Mouse (Mus musculus) brown adipose tissue, adult 24 weeks (tissue): Measurements from ENCODE around the gene Pdcd1. TPM values are rescaled to one million over a fixed set of nuclear protein-coding genes. Genes with fewer than 3 reads are reported as not detected.
"Not testable (repeated sequence)": the region's sequence is repeated elsewhere in the genome, so short reads cannot be mapped to it uniquely, and the experiment has no call there.

Experiments
- H3K27ac ChIP-seq: fragments of 200-500 bp; replicated peaks from 2 replicates; pipeline ENCODE4 v1.5.1; 2012; ENCODE audit warnings: low read depth, mild to moderate bottlenecking, low read length
- H3K4me1 ChIP-seq: fragments of 200-500 bp; 2 replicates; pipeline ENCODE4 v1.6.1; 2012; ENCODE audit warnings: low read length, mixed read lengths; ENCODE audit not compliant: control insufficient read depth, insufficient read depth, insufficient read length
- H3K4me3 ChIP-seq: fragments of 200-500 bp; 2 replicates; pipeline ENCODE4 v1.5.1; 2012; ENCODE audit warnings: low read depth, mild to moderate bottlenecking, low read length, moderate library complexity; ENCODE audit not compliant: insufficient read depth
- polyA plus RNA-seq: library from polyadenylated mRNA; stranded (reverse); fragments of >200 nt; gene quantifications from 2 replicates; pipeline ENCODE4 v1.2.4, GENCODE M21; 2012; ENCODE audit not compliant: missing spikeins, insufficient read depth, insufficient read length

The Pdcd1 gene
- polyA plus RNA-seq, 1 experiment, result not detected

DNA sequence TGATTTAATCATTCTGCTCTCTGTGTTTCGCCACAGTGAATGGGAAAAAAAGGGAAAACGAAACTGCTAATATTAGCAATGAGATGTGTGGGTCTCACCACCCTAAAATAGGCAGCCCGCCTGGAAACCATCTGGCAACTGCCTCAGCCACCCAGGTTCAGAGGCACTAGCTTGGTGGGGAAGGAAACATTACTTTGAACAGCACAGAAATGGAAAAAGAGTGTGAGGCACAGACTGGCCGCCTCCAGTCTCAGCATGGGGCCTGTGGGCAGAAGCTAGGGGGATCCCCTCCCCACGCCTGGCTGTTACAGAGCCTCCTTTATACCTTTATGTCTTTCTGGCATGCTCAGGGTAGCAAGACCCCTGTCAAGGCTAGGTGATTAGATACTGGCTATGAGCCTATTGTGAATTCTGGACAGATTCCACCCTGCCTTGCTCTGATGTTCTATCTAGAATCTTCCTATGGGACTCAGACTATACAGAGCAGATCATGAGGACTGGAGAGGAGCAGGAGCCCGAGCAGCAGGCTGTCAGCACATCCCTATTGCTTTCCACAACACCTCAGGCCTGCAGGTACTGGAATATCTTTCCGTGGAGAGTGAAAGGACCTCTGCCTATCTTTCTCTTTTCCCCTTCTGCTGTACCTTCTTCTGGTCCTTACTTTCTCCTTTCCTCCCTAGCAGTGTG is 1.3 kb upstream of the Pdcd1 start:
- H3K4me3 ChIP-seq, result no peak overlapping the region
- no peak overlapping the region for H3K27ac ChIP-seq
- no peaks in the 10 kb centered on the region for H3K4me1 ChIP-seq

DNA sequence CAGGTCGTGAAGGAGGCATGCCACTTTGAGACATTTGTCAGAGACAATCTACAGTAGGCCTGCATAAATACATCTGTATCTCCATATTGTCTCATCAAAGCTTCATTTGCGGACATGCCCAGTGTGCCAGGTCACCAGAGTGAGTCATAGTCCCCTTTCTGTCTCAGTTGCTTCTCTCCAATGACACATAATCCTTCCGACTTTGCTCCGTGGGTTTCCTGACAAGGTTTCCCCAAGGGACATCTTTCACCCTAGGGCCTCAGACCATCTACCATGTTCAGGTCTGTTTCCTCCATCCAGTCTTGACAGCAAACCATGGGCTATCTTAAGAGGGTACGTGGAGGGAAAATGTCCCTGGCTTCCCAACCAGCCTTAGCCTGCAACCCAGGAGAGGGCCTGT is 1.2 kb downstream of the Pdcd1 start:
- Histone ChIP-seq H3K4me1 (no peaks in the 10 kb centered on the region), H3K4me3 (no peak overlapping the region), H3K27ac (no peak overlapping the region)

GRCm38 (mm10) chr1:94046544-94046943 is 5.8 kb downstream of the Pdcd1 start:
- Histone ChIP-seq H3K4me1 (no peaks in the 10 kb centered on the region), H3K4me3 (no peak overlapping the region)

DNA sequence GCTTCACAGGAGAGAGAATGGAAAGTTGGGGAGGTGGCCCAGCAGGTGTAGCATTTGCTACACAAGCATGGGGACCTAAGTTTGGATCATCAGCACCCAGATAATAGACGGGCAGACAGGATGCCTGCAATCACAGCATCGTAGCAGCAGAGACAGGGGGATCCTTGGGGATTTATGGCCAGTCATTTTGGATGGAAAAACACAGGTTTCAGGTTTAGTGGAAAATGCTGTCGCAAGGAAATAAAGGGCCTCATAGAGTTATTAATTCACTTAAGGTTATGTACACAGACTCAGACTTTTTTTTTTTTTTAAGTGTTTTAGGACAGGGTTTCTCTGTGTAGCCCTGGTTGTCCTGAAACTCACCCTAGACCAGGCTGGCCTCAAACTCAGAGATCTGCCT is 6.8 kb downstream of the Pdcd1 start:
- Histone ChIP-seq H3K4me3 (no peak overlapping the region), H3K4me1 (no peaks in the 10 kb centered on the region), H3K27ac (no peak overlapping the region)

More at GRCm38 (mm10) chr1:94046544-94046943, 5.8 kb downstream of the Pdcd1 start:
- H3K27ac ChIP-seq, result no peak overlapping the region

DNA sequence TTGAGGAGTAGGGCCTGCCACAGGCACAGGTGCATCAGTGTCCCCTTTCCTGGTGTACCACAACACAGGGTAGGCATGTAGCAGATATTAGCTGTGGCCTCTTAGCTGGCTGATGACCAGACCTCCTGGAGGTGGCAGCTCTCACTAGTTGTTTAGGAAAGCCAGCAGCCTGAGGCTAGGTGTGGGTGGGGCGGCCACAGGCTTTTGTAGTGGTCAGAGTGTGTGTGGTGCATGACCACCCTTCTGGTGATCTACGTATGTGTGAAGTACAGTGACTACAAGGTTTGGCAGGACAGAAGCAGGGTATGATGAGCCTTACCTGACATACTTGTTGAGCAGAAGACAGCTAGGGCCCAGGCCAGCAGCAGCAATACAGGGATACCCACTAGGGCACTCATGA is 12.0 kb downstream of the Pdcd1 start:
- H3K4me3 ChIP-seq, result no peak overlapping the region
- H3K4me1 ChIP-seq, result no peaks in the 10 kb centered on the region
- no peak overlapping the region for H3K27ac ChIP-seq

GRCm38 (mm10) chr1:94034984-94035743 is 17.2 kb downstream of the Pdcd1 start:
- no peaks in the 10 kb centered on the region for H3K4me1 ChIP-seq
- peak overlapping the region; percentile 31 for H3K4me3 ChIP-seq
- H3K27ac ChIP-seq, result no peak overlapping the region

DNA sequence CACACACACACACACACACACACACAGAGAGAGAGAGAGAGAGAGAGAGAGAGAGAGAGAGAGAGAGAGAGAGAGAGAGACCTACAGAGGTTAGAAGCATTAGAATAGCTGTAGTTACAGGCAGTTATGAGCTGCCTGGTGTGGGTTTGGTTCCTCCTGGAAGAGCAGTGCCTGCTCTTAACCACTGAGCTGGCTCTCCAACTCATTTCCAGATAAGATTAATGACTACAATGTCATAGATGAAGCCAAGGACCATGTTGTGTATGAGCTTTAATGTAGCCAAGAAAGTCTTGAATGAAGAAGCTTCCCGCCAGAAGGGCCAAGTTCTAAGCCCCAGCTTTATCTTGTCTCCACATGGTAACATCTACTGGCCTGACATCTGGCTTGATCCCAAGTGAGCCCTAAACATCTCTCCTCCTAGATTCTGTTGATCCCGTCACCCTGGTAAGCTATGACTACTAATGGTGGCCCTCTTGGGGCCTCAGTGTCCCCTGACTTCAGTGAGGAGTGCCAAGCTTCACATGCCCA is 19.2 kb downstream of the Pdcd1 start:
- H3K4me1 ChIP-seq, result no peaks in the 10 kb centered on the region
- no peak overlapping the region for H3K27ac ChIP-seq
- H3K4me3 ChIP-seq, result no peak overlapping the region

GRCm38 (mm10) chr1:94028741-94029140 is 23.6 kb downstream of the Pdcd1 start:
- Histone ChIP-seq H3K4me1 (no peaks in the 10 kb centered on the region), H3K27ac (no peak overlapping the region), H3K4me3 (no peak overlapping the region)

DNA sequence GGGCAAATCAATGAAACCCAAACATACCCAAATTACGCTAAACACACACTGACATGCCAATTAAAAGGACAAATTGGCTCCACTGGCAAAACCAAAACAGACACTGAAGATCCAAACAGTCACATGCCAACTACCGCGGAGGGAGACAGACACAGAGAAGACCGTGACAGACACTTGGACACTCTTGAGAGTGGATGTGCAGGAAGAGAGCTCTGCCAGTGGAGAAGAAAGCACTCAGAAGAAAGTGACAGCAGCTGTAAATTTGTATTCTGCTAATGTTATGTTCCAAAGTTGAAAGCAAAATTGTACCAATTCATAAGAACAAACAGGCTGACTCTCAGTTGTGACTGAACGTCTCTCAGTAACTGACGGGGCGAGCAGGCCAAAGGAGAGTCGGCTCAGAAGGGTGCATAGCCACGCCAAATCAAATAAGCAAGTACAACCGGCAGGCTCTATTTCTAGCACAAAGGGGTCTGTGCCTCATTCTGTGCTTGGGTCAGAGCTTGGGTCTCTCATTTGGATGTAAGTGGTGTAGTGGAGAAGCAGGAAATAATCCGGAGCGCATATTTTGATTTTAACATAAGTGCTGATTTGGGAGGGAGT is 24.7 kb downstream of the Pdcd1 start:
- Histone ChIP-seq H3K27ac (no peak overlapping the region), H3K4me3 (no peak overlapping the region), H3K4me1 (no peaks in the 10 kb centered on the region)

DNA sequence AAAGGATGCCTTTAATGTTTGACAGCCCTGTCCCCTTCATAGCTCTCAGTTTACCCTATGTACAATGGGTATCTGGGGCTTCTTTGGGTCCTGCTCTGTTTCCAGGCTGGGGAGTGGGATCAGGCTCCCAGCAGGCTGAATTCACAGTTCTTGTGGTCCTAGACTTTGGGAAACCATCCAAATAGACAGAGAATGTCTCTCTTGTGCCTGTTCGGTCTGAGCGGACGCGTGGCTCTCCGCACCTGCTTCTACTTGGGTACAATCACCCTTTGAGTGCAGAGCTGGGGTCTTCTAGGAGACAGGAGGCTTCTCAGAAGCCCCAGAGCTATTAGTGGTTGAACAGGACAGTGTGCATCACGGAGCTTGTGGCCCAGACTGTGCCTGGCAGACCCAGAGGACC is 32.2 kb downstream of the Pdcd1 start, which contains the start of gene Neu4:
Gene Neu4, plus strand, starts transcription at position 301 of the 400 bp plus-strand sequence.
- Histone ChIP-seq H3K4me3 (no peak within 1 kb of the TSS), H3K4me1 (no peaks in the 10 kb centered on the region), H3K27ac (no peak within 1 kb of the TSS)

GRCm38 (mm10) chr1:94011643-94012042 is 40.7 kb downstream of the Pdcd1 start:
- Histone ChIP-seq H3K4me3 (no peak overlapping the region), H3K4me1 (no peaks in the 10 kb centered on the region), H3K27ac (no peak overlapping the region)

GRCm38 (mm10) chr1:94008826-94009225 is 43.5 kb downstream of the Pdcd1 start:
- H3K4me3 ChIP-seq, H3K27ac ChIP-seq, H3K4me1 ChIP-seq: not testable (repeated sequence)

DNA sequence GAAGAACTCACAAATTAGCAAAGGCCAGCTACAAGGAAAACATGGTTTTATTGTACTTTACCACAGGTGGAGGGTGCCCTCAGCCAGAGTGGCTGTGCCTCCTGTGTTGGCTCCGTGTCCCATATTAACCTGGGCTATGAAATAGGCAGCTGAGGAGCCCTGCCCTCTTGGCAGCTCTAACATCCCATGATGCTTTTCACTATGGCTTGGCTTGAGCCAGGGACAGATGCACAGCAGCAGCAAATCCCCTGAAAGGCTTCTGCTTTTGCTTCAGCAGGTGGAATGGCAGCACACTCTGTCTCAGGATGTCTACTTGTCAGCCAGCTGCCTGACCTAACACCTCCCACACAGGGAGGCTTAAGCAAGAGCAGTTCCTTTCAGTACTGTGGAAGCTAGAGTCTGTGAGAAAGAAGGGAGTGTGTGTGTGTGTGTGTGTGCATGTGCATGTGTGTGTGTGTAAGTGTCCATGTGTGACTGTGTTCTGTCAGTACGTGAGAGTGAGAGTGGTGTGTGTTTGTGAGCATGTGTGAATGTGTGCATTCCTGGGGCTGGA is 46.3 kb downstream of the Pdcd1 start:
- not testable (repeated sequence) for H3K4me1 ChIP-seq, H3K27ac ChIP-seq, H3K4me3 ChIP-seq

- no peak overlapping the region for H3K4me3 ChIP-seq
- H3K27ac ChIP-seq, result no peak overlapping the region
- H3K4me1 ChIP-seq, result no peaks in the 10 kb centered on the region
Observed at GRCm38 (mm10) chr1:94001023-94001422, 51.3 kb downstream of the Pdcd1 start.

DNA sequence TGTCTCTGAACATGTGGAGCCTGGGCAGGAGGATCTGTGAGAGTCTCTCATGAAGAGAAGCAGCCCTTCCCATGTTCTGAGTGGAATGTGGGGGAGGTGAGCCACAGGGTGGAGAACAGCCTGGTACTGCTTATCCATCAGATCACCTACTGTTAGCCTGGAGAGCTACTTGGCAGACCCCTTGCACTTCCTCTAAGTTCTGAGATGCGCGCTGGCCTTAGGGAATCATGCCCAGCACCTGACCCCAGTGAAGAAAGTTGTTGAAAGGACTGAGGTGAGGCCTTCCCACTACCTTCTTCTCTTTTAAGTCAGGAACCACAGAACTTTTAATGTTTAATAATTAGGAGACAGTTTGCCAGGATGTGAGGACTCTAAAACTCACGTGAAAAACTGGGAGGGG is 60.9 kb downstream of the Pdcd1 start:
- H3K27ac ChIP-seq, H3K4me3 ChIP-seq, H3K4me1 ChIP-seq: not testable (repeated sequence)
